Mouse (Mus musculus): ENCODE measurements around the gene Dytn. TPM values are rescaled to one million over a fixed set of nuclear protein-coding genes. Genes with fewer than 3 reads are reported as not detected.
"Not testable (repeated sequence)": the region's sequence is repeated elsewhere in the genome, so short reads cannot be mapped to it uniquely, and the experiment has no call there.

Dytn gene
- polyA plus RNA-seq, 1 experiment from 2014 or later, result 0.18 TPM

DNA sequence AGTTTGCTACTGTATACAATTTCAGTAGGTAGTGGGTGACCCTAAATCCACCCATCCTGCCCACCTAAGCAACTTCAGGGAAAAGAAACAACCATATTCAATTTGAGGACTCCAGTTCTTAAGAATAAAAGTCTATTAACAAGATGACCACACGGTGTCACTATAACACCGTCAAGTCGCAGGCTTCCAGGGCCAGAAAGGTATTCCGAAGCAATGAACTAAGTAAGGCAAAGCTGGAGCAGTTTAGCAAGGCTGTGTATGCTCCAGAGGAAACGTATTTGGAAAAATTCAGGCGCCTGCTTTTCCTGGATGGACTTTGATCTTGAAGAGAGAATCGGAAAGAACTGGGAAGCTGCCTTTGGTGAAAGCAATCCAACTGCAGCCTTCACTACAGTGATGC, 27.1 kb downstream of the Dytn start:
- WGBS, result 3% methylated on average over 7 of the region's 7 CpGs
- no peak overlapping the region for H3K4me3 ChIP-seq
- ATAC-seq (ENCODE audit: low FRiP score), result no peak

DNA sequence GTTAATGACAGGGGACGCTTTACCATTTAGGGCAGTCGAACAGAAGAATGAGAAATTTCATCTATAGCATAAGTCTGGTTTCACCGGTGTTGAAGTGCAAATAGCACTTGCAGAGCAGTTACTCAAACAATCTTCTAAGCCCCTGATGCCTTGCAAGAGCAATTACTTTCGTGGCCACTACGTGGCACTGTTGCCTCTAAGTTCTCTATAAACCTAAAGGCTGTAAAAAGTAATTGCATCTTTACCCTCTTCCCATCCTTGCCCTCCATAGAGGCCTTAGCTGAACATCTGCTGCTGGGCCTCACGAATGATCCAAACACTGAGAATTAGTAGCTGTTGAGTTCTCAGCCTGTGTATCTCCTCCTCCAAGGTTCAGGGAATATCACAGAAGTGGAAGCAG, 28.7 kb downstream of the Dytn start:
- 15% methylated on average over 6 of the region's 6 CpGs for WGBS
- no peak overlapping the region for H3K4me2 ChIP-seq
- H3K4me1 ChIP-seq (replicated peaks), result no peaks in the 10 kb centered on the region
- no peaks in the 10 kb centered on the region for H3K9me3 ChIP-seq
- no peaks in the 10 kb centered on the region for H3K36me3 ChIP-seq
- H3K4me3 ChIP-seq, result no peak overlapping the region
- no peaks in the 10 kb centered on the region; the same call in 1 of the 2 replicates for H3K27me3 ChIP-seq
- no peak for ATAC-seq (ENCODE audit: low FRiP score)
- no peak overlapping the region for H3K27ac ChIP-seq
- no peak overlapping the region for H3K9ac ChIP-seq

More for the DNA sequence above, 27.1 kb downstream of the Dytn start:
- Histone ChIP-seq H3K27ac (no peak overlapping the region), H3K36me3 (no peaks in the 10 kb centered on the region), H3K4me1 (replicated peaks) (no peaks in the 10 kb centered on the region), H3K9me3 (no peaks in the 10 kb centered on the region), H3K27me3 (peaks cover 3% of the 10 kb centered on the region; the same call in 1 of the 2 replicates), H3K9ac (no peak overlapping the region), H3K4me2 (no peak overlapping the region)

DNA sequence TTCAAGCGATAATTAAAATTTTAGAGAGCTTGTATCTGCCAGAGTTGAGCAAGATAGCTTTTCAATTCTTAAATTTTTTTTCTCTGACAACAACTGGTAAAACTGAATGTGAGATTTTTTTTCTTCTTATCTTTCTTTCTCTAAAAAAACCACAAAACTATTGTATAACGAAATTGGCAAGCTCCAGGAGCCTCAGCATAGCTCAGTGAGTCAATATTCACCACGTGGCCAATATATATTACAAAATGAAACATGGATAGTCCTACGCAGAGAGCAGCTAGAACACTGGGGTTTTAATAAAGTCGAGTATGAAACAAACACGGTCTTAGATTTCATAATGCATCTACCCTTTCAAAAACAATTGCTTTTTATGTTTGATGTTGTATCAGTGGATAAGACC, 46.8 kb downstream of the Dytn start:
- no peak overlapping the region for H3K4me2 ChIP-seq
- H3K36me3 ChIP-seq, result no peaks in the 10 kb centered on the region
- no peak overlapping the region for H3K4me3 ChIP-seq
- H3K9ac ChIP-seq, result no peak overlapping the region
- no peak for ATAC-seq (ENCODE audit: low FRiP score)
- no peaks in the 10 kb centered on the region for H3K4me1 ChIP-seq (replicated peaks)
- H3K9me3 ChIP-seq, result no peaks in the 10 kb centered on the region
- no peaks in the 10 kb centered on the region for H3K27me3 ChIP-seq
- WGBS, result 84% methylated on average over 6 of the region's 6 CpGs
- no peak overlapping the region for H3K27ac ChIP-seq

DNA sequence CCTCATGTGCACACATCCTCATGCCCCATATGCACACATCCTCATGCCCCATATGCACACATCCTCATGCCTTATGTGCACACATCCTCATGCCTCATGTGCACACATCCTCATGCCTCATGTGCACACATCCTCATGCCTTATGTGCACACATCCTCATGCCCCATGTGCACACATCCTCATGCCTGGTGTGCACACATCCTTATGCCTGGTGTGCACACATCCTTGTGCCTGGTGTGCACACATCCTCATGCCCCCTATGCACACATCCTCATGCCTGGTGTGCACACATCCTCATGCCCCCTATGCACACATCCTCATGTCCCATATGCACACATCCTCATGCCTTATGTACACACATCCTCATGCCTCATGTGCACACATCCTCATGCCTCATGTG, 56.3 kb downstream of the Dytn start:
- not testable (repeated sequence) for ATAC-seq (ENCODE audit: low FRiP score); H3K9ac ChIP-seq; H3K4me2 ChIP-seq; H3K9me3 ChIP-seq; H3K4me1 ChIP-seq (replicated peaks); H3K27ac ChIP-seq; H3K27me3 ChIP-seq; H3K4me3 ChIP-seq; H3K36me3 ChIP-seq

DNA sequence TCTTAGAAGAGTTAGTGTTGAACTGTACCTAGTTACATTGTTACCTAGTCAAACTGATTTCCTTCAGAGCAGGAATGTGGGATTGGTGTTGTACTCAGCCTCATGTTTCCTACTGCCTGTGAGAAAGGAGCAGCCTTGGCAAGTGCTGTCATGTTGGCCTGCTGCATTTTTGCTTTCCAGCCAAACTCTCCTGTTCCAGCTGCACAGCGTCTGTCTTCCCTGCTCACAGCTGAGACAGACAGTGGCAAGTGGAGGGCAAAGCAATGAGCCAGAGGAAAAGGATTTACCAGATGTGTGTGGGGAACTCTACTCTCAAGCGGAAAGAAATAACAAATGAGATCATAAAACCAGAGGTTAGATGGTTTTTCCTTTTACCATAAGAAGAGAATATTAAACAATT, 58.5 kb downstream of the Dytn start:
- Histone ChIP-seq H3K9ac (no peak overlapping the region), H3K4me2 (no peak overlapping the region), H3K4me3 (no peak overlapping the region), H3K27ac (no peak overlapping the region), H3K4me1 (replicated peaks) (no peaks in the 10 kb centered on the region), H3K27me3 (no peaks in the 10 kb centered on the region), H3K9me3 (no peaks in the 10 kb centered on the region), H3K36me3 (no peaks in the 10 kb centered on the region)
- 59% methylated on average over 2 of the region's 2 CpGs for WGBS
- no peak for ATAC-seq (ENCODE audit: low FRiP score)

DNA sequence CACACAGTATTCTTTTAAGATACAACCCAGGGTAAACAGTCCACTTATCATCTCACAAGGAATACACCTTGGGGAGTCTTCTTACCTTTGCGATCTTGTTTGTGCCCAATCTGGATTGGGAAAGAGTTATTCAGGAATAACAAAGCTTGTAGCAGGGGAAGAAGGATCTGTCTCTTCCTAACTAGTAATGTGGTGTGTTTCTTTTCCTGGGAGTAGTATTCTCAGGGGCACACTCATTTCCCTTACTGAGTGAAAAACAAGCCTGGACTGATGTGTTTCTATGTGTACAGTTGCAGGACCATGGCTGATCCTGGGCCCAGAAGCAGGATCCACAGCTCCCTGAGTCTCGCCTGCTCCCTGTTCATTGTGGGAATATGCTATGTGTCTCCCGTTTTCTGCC, 71.1 kb downstream of the Dytn start, which contains the start of gene Gm39653:
Gm39653 (plus strand) TSS at position 301 of the 400 bp plus-strand sequence.
- Histone ChIP-seq H3K9ac (no peak within 1 kb of the TSS), H3K4me3 (no peak within 1 kb of the TSS), H3K36me3 (no peaks in the 10 kb centered on the region), H3K4me2 (no peak within 1 kb of the TSS), H3K4me1 (replicated peaks) (peaks cover 5% of the 10 kb centered on the region), H3K9me3 (no peaks in the 10 kb centered on the region), H3K27ac (no peak within 1 kb of the TSS), H3K27me3 (peaks cover 23% of the 10 kb centered on the region)
- ATAC-seq (ENCODE audit: low FRiP score), result no peak
- WGBS, result 91% methylated on average over 3 of the region's 3 CpGs

DNA sequence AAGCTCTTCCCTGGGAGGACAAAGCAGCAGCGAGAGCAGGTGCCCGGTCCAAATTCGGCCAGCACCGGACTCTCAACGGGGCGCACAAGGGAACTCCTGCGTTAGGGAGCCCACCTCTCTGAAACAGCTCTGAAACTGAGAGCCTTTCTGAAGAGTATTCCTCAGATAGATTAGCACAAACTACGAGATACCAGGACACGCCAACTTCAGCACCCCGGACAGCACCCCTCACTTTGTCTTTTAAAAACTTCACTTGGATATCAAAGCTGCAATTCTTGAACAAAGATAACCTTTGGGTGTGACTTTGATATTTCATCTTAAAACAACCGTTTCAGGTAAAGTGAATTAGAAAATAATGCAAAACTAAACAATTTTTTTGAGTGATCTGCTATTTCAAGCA, 72.1 kb downstream of the Dytn start:
- Histone ChIP-seq H3K4me1 (replicated peaks) (peaks cover 5% of the 10 kb centered on the region), H3K9ac (peak overlapping the region; percentile 35; the same call in 1 of the 2 replicates), H3K4me2 (peak overlapping the region; percentile 52), H3K9me3 (no peaks in the 10 kb centered on the region), H3K4me3 (peak overlapping the region; percentile 21), H3K27ac (no peak overlapping the region), H3K36me3 (no peaks in the 10 kb centered on the region), H3K27me3 (peaks cover 23% of the 10 kb centered on the region)
- 2% methylated on average over 11 of the region's 11 CpGs for WGBS
- no peak for ATAC-seq (ENCODE audit: low FRiP score)

DNA sequence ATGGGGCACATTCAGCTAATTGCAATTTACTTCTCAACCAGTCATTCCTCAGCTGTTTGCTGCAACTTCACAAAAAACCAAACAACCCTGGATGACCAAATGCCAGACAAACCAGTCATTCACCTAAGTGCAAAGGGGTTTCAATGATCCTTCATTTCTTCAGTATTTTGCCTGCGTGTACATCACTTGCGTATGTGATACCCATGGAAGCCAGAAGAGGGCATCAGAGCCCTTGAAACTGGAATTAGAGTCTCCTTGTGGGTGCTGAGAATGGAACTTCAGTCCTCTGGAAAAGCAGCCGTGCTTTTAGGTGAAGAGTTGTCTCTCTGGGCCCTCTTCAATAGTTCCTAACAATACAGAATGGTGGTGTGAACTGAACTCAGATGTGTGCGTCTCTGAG, 77.1 kb downstream of the Dytn start:
- H3K4me3 ChIP-seq, result no peak overlapping the region
- 88% methylated on average over 4 of the region's 4 CpGs for WGBS
- no peaks in the 10 kb centered on the region for H3K9me3 ChIP-seq
- H3K9ac ChIP-seq, result no peak overlapping the region
- ATAC-seq (ENCODE audit: low FRiP score), result no peak
- no peak overlapping the region for H3K4me2 ChIP-seq
- peaks cover 5% of the 10 kb centered on the region for H3K4me1 ChIP-seq (replicated peaks)
- no peak overlapping the region for H3K27ac ChIP-seq
- H3K36me3 ChIP-seq, result no peaks in the 10 kb centered on the region
- H3K27me3 ChIP-seq, result peaks cover 13% of the 10 kb centered on the region

DNA sequence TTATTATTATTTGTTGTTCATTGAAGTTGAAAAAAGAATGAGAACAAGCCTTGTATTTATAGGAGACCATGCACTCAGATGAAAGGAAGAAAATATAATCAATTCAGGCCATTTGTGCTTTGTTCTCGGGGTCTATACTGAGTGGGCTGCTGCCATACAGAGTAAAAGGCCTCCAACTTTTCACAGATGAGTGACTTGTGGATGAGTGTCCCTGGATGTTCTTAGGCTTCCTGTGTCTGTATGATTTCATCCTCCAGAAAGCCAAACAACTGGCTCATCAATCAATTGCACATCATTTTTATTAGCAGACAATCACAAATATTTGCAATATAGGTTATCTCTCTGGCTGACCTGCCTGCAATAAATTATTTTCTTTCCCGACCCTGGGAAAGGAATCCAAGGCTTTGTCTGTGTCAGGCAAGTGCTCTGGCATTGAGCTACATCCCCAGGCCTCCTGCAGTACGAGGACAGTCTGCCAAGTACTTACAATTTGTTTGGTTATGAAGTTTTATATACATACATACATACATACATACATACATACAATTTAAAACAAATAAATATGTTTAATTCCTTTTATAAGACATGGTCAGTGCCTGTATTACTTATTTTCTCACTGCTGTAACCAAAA, 82.7 kb downstream of the Dytn start:
- Histone ChIP-seq H3K36me3 (no peaks in the 10 kb centered on the region), H3K27ac (no peak overlapping the region), H3K9ac (no peak overlapping the region), H3K9me3 (no peaks in the 10 kb centered on the region), H3K27me3 (no peaks in the 10 kb centered on the region), H3K4me2 (no peak overlapping the region), H3K4me1 (replicated peaks) (no peaks in the 10 kb centered on the region), H3K4me3 (no peak overlapping the region)
- ATAC-seq (ENCODE audit: low FRiP score), result no peak
- 56% methylated on average over 3 of the region's 3 CpGs for WGBS

DNA sequence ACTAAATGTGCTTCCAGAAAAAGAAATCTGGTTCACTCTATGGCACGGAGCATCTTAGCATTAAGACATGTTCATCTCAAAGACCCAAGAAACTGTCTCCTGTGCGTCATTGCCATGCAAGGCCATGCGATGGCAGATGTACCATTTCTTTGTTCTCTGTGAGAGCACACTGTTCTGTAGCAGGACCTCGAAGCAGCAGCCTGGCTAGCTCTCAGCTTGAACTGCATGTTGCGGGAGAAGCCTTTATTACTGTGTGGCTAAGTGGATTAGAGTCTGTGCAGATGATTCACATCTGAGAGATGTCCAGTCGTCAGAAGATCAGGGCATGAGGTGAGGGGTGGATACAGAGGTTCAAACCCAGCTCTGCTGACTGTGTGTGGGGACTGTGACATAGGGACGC, 99.9 kb downstream of the Dytn start:
- Histone ChIP-seq H3K27me3 (no peaks in the 10 kb centered on the region), H3K9me3 (no peaks in the 10 kb centered on the region), H3K36me3 (no peaks in the 10 kb centered on the region), H3K9ac (no peak overlapping the region), H3K4me2 (no peak overlapping the region), H3K27ac (no peak overlapping the region; the same call in 1 of the 2 replicates), H3K4me3 (no peak overlapping the region), H3K4me1 (replicated peaks) (0 out of 2 replicates have a peak, but pooled peaks cover 4% of the 10 kb centered on the region)
- 58% methylated on average over 7 of the region's 7 CpGs for WGBS
- no peak for ATAC-seq (ENCODE audit: low FRiP score)

DNA sequence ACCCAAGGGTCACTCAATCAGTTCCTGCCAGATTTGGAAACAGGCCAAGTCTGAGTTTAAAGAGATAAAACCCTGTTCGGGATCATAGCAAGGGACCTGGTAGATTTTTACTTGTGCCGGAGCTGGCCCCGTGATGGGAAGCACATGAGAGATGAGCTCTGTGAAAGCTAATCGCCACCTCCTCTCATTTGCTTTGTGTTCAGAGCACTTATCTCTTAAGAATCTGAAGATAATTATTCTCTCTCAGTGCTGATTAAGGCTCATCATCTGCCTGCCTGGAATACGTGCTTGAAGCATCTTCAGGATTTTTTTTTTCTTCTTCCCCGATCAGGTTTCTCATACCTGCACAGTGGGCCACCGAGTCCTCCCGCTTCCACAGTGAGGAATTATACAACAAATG, 107.6 kb downstream of the Dytn start:
- Histone ChIP-seq H3K9me3 (no peaks in the 10 kb centered on the region), H3K27me3 (no peaks in the 10 kb centered on the region), H3K9ac (no peak overlapping the region), H3K4me2 (no peak overlapping the region), H3K36me3 (no peaks in the 10 kb centered on the region), H3K4me1 (replicated peaks) (peaks cover 6% of the 10 kb centered on the region), H3K4me3 (no peak overlapping the region), H3K27ac (no peak overlapping the region)
- no peak for ATAC-seq (ENCODE audit: low FRiP score)
- 75% methylated on average over 8 of the region's 8 CpGs for WGBS

DNA sequence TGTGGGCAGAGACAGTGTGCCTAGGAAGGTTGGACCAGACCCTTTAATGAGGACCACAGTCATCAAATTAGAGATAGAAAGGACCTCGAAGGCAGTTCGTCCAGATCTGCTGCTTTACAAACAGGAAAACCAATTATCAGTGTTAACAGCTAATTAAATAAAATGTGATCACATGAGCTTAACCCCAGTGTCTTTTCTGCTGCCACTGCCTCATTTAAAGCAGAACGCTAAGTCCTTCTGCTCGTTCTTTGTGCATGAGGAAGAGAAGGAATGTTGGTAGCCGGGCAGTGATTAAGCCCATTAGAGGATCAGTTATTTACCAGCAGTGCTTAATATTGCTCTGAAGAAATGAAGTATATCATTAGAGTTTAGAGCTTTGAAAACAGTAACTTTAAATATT, 109.9 kb downstream of the Dytn start:
- ATAC-seq (ENCODE audit: low FRiP score), result no peak
- Histone ChIP-seq H3K4me3 (no peak overlapping the region), H3K36me3 (no peaks in the 10 kb centered on the region), H3K27ac (no peak overlapping the region), H3K9me3 (no peaks in the 10 kb centered on the region), H3K4me2 (no peak overlapping the region), H3K4me1 (replicated peaks) (peaks cover 28% of the 10 kb centered on the region), H3K9ac (no peak overlapping the region), H3K27me3 (no peaks in the 10 kb centered on the region)
- WGBS, result 61% methylated on average over 5 of the region's 5 CpGs

DNA sequence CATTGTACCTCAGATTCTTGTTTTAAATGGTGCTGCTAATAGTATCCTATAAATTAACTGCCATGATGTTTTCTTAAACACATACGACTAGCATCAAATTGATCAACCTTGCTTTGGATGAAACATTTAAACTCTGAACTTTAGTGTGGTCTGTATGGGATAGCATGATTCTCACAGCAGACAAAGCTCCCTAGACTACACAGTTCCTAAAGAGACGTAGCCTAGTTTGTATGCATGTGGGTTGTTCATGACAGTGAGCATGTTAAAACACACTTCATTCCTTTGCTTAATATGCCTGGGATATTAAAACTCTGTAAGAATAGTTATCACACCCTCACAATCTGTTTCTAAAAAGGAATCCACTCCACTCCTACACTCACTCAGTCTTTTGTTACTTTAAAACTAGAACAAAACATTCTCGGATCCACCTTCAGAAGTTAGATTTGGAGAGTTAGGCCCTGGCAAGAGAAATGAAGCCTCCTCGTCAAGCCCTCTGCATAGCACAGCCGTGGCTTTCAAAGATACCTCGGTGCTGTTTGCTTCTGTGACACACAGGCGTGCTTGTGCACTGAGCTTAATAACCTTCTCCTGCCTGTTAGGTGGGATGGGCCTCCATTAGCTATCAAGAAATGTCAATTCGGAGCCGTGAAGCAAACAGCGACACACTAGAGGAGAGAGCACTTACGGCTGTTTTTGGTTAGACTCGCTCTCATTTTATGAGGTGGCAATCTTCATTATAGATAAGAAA, 112.7 kb downstream of the Dytn start:
- Histone ChIP-seq H3K27me3 (no peaks in the 10 kb centered on the region), H3K4me3 (no peak overlapping the region), H3K9ac (no peak overlapping the region), H3K9me3 (no peaks in the 10 kb centered on the region), H3K27ac (peak overlapping the region; percentile 73), H3K4me1 (replicated peaks) (peaks cover 32% of the 10 kb centered on the region), H3K4me2 (0 out of 2 replicates have a peak overlapping the region, but pooled peaks have one; percentile 9), H3K36me3 (no peaks in the 10 kb centered on the region; the same call in 1 of the 2 replicates)
- WGBS, result 46% methylated on average over 12 of the region's 12 CpGs
- 0 out of 2 replicates have a peak, but pooled peaks have one; percentile 41 for ATAC-seq (ENCODE audit: low FRiP score)
